Mouse (Mus musculus) macrophage (primary cell): ENCODE results near the gene Lrrc8e. TPM values are rescaled to one million over a fixed set of nuclear protein-coding genes. Genes with fewer than 3 reads are reported as not detected.

Experiments used
- H3K27ac ChIP-seq: fragments of 350-480 bp; formaldehyde crosslinking; 2 replicates; pipeline ENCODE4 v1.9.0; 2021
- H3K36me3 ChIP-seq: fragments of 350-480 bp; formaldehyde crosslinking; 2 replicates; pipeline ENCODE4 v1.9.0; 2021; ENCODE audit errors: inconsistent target
- H3K4me3 ChIP-seq: fragments of 350-480 bp; formaldehyde crosslinking; 2 replicates; pipeline ENCODE4 v1.9.0; 2021; ENCODE audit errors: inconsistent target
- H3K79me2 ChIP-seq: fragments of 350-480 bp; formaldehyde crosslinking; 2 replicates; pipeline ENCODE4 v1.9.0; 2021; ENCODE audit errors: inconsistent target
- WGBS: methylation state at CpG from one replicate; pipeline ENCODE4 v1.1.7; 2026; ENCODE audit warnings: inconsistent platforms; ENCODE audit not compliant: missing documents; 5-methylcytosine and 5-hydroxymethylcytosine counted together
- polyA plus RNA-seq: library from polyadenylated mRNA; stranded (reverse); fragments of 250-400 nt; gene quantifications from 3 replicates; pipeline ENCODE4 v1.2.4, GENCODE M21; 2018; ENCODE audit warnings: inconsistent platforms

Gene Lrrc8e
- polyA plus RNA-seq, 1 experiment from 2014 or later = not detected

DNA sequence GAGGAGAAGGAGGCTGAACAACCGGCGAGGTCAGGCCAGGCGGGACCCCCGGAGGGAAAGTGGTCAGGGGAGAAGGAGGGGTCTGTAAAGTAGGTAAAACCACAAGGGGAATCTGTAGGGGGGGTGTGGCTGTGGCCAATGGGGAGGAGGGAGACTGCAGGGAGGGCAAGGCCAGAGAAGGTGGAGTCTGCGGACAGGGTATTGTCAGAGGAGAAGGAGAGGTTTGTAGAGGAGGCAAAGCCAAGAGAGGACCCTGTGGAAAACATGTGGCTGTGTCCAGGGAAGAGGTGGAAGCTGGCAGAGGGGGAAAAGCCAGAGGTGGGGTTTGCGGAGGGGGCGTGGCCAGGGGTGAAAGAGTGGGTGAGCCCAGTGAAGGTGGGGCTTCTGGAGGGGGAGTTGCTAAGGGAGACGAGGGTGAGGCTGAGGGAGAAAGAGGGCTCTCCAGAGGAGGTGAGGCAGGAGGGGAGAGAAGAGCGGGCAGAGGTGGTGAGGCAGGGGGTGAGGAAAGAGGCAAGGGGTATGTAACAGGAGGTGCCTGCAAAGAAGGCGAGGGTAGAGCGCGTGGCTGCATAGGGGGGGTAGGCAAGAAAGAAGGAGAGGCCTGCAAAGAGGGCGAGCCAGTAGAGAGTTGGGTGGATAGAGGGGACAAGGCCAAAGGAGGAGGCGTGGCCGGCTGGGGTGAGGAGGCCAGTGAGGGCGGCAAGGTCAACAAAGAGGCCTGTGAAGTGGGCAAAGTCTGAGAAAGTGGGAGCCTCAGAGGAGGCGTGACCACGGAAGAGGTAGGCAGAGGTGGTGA is 13.2 kb upstream of the Lrrc8e start:
- 2% methylated on average over 18 of the region's 18 CpGs for WGBS
- Histone ChIP-seq H3K36me3 (no peaks in the 10 kb centered on the region), H3K79me2 (no peaks in the 10 kb centered on the region), H3K27ac (no peak overlapping the region), H3K4me3 (peak overlapping the region; percentile 26)

DNA sequence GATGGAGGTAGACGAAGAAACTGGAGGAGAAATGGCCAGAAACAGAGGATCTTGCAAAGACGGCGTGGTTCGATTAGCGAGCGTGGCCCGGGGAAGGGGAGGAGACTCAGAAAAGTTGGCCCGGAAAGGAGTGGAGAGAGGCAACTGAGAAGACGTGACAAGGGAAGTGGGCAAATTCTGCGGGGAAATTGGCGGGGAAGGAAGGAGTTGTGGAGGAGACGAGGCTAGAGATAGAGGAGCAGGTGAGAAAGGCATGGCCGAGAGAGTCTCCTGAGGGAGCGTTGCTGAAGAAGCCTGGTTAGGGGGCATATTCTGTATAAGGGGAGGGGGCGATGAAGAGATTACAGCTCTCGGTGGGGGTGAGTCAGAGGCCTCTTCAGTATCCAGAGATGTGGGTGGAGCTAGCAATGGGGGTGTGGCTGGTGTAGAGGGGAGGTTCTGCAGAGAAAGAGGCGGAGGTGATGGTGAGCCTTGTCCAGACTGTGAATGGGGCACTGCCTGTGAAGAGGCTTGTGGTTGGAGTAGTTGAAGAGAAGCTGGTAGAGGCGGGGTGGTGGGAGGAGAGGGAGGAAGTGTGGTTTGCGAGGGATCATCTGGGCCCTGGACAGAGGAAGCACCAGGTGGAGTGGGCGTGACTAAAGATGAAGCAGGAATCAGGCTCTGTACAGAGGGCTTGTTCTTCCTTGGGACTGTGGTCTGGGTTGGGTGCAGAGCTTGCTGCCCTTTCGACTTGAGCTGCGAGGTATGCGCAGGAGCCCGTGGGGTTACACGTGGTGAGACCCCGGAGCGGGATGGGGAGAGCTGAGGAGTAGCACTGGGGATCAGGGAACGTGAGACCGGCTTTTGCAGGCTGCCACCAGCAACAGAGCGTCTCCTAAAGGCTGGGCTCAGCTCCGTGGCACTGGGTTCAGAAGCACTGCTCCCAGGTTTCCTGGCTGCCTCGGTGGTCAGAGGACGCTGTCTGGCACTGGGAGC is 12.3 kb upstream of the Lrrc8e start:
- H3K36me3 ChIP-seq = no peaks in the 10 kb centered on the region
- no peaks in the 10 kb centered on the region for H3K79me2 ChIP-seq
- WGBS = 4% methylated on average over 33 of the region's 33 CpGs
- peak overlapping the region; percentile 26 for H3K4me3 ChIP-seq
- no peak overlapping the region for H3K27ac ChIP-seq

DNA sequence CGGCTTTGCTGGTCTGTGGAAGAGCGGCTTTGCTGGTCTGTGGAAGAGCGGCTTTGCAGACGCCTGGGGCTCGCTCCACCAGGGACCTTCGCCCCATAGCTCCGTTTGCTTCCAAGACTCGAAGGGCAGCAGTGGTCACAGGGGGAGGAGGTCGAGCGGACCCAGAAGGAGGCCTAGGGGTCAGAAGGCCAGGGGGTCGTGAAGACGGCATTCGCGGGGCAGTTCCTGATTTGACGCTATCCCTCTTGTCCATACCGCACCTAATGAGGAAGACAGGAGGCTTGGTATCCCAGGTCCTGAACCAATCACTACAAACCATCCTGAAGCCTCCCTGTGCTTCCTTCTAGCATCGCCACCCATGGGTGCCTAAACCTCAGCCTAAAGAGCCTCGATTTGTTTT is 10.3 kb upstream of the Lrrc8e start:
- no peak overlapping the region for H3K27ac ChIP-seq
- WGBS = 37% methylated on average over 18 of the region's 18 CpGs
- H3K4me3 ChIP-seq = no peak overlapping the region
- H3K36me3 ChIP-seq = no peaks in the 10 kb centered on the region
- no peaks in the 10 kb centered on the region for H3K79me2 ChIP-seq

GRCm38 (mm10) chr8:4216791-4217621 is 9.6 kb upstream of the Lrrc8e start, which contains the start of gene Prr36:
Gene Prr36 (minus strand): TSS chr8:4217459.
- 8% methylated on average over 44 of the region's 44 CpGs for WGBS
- Histone ChIP-seq H3K27ac (no peak within 1 kb of the TSS), H3K4me3 (no peak within 1 kb of the TSS), H3K36me3 (no peaks in the 10 kb centered on the region), H3K79me2 (no peaks in the 10 kb centered on the region)

DNA sequence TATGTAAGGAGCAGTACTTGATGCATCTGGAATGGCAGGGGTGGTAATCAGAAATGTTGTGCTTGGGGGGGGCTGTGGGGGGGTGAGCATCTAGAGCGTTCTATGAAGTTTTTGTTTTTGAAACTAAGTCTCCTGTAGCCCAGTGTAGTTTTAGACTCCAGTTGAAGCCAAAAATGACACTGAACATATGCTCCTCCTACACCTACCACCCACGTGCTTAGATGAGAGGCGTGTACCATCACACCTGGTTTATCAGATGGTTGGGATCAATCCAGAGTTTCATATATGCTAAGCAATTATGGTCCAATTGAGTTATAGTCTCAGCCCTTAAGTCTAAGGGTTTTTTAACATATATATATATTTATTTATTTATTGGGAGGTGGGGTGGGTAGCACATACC is 7.0 kb upstream of the Lrrc8e start:
- Histone ChIP-seq H3K27ac (no peak overlapping the region), H3K79me2 (no peaks in the 10 kb centered on the region), H3K4me3 (no peak overlapping the region), H3K36me3 (no peaks in the 10 kb centered on the region)
- WGBS = 89% methylated on average over 3 of the region's 3 CpGs

GRCm38 (mm10) chr8:4222059-4222458 is 4.6 kb upstream of the Lrrc8e start:
- Histone ChIP-seq H3K79me2 (no peaks in the 10 kb centered on the region), H3K36me3 (no peaks in the 10 kb centered on the region), H3K4me3 (no peak overlapping the region)

DNA sequence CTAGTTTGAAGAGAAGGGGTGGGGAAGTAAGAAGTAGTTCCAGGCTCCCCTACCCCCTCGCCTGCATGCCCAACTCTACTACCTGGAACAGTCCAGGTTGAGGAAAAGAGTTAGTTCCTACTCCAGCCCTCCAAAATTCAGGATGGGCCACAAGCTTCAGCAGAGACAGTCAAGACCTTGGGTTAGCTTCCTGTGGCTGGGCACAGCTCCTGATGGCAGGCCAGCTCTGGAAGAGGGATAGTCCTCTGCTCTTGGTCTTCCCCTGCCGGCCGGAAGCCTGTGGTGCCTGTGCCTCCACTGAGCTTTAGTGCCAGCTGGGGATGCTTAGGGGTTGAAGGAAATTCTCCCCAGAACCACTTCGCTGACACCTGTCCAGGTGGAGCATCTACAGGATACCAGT is 304 bp upstream of the Lrrc8e start:
- WGBS = 46% methylated on average over 4 of the region's 4 CpGs
- H3K4me3 ChIP-seq = no peak overlapping the region

More at GRCm38 (mm10) chr8:4222059-4222458, 4.6 kb upstream of the Lrrc8e start:
- H3K27ac ChIP-seq = no peak overlapping the region

DNA sequence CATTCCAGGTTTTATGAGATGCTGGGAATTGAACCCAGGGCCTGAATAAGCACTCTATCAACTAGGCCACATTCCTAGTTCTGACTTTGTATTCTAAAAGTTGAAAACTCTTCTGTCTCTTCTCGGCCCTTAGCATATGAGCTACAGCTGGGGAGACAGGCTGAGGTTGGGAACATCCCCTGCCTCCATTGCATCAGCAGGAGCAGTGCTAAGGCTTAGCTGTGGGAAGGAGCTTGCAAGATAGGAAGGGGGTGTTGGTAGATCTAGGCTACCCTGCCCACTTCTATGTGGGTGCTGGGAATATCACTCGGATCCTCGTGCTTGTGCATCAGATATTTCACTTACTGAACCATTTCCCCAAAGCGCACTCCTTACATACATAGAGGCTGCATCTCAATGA is 1.3 kb downstream of the Lrrc8e start:
- Histone ChIP-seq H3K36me3 (no peaks in the 10 kb centered on the region), H3K27ac (no peak overlapping the region), H3K4me3 (no peak overlapping the region), H3K79me2 (no peaks in the 10 kb centered on the region)
- WGBS = 96% methylated on average over 4 of the region's 4 CpGs

More for the DNA sequence above, 304 bp upstream of the Lrrc8e start:
- no peaks in the 10 kb centered on the region for H3K79me2 ChIP-seq
- H3K27ac ChIP-seq = no peak overlapping the region
- no peaks in the 10 kb centered on the region for H3K36me3 ChIP-seq

- WGBS = 87% methylated on average over 5 of the region's 5 CpGs
- Histone ChIP-seq H3K4me3 (no peak overlapping the region), H3K27ac (no peak overlapping the region)
Measured at GRCm38 (mm10) chr8:4229784-4230183, 3.2 kb downstream of the Lrrc8e start.

GRCm38 (mm10) chr8:4230612-4231351 is 4.2 kb downstream of the Lrrc8e start:
- Histone ChIP-seq H3K36me3 (no peaks in the 10 kb centered on the region), H3K4me3 (no peak overlapping the region), H3K27ac (no peak overlapping the region), H3K79me2 (no peaks in the 10 kb centered on the region)
- 76% methylated on average over 10 of the region's 10 CpGs for WGBS

More at GRCm38 (mm10) chr8:4229784-4230183, 3.2 kb downstream of the Lrrc8e start:
- no peaks in the 10 kb centered on the region for H3K79me2 ChIP-seq
- no peaks in the 10 kb centered on the region for H3K36me3 ChIP-seq

- WGBS = 24% methylated on average over 15 of the region's 15 CpGs
- Histone ChIP-seq H3K79me2 (peaks cover 40% of the 10 kb centered on the region), H3K4me3 (peak overlapping the region; percentile 56), H3K27ac (peak overlapping the region; percentile 87), H3K36me3 (peaks cover 6% of the 10 kb centered on the region; the same call in 1 of the 2 replicates)
Measured at GRCm38 (mm10) chr8:4237814-4238433, 11.3 kb downstream of the Lrrc8e start.

DNA sequence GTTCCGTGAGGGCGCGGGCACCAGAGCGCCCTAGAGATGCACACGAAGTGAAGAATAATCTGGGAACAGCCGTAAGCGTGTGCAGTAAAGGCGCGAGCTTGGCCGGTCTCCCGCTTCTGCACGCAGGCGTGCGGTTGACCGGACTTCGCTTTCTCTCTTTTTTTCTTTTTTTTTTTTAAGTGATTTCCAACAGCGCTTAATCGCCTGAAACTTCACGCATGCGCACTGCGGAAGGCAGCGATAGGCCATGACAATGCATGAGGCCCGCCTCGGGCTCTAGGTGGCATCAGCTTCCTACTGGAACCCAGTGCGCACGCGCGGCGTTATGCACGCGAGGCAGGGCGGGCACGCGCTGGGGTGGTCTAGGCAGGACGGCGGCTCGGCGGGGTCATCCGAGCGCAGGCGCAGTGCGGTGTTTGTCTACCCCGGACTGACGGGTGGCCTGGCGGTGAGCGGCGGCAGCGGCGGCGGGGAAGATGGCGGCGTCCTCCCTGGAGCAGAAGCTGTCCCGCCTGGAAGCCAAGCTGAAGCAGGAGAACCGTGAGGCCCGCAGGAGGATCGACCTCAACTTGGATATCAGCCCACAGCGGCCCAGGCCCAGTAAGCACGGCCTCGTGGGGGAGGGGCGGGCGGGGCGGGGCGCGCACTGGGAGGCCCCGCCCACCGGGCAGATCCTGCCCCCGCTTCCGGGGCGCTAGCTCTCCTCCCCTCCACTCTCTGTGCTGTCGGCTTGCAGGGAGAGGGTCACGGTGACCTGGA is 12.0 kb downstream of the Lrrc8e start, which contains the start of the genes Map2k7 and Gm49320:
TSS of gene Map2k7 (plus strand) at position 307 of the 759 bp plus-strand sequence.
TSS of gene Gm49320 (plus strand) at position 432 of the 759 bp plus-strand sequence.
- Histone ChIP-seq H3K4me3 (peak within 1 kb of the TSS; percentile 92), H3K79me2 (peaks cover 41% of the 10 kb centered on the region), H3K36me3 (peaks cover 13% of the 10 kb centered on the region), H3K27ac (peak within 1 kb of the TSS; percentile 87)
- 1% methylated on average over 67 of the region's 71 CpGs for WGBS
